Mouse (Mus musculus) urinary bladder, postnatal 14 days (tissue): ENCODE results near the gene Obox5.
"Not testable (repeated sequence)": the region's sequence is repeated elsewhere in the genome, so short reads cannot be mapped to it uniquely, and the experiment has no call there.

Experiments
- DNase-seq: peaks from one replicate; pipeline ENCODE4 v3.0.0; 2021; ENCODE audit warnings: low spot score

The Obox5 gene

DNA sequence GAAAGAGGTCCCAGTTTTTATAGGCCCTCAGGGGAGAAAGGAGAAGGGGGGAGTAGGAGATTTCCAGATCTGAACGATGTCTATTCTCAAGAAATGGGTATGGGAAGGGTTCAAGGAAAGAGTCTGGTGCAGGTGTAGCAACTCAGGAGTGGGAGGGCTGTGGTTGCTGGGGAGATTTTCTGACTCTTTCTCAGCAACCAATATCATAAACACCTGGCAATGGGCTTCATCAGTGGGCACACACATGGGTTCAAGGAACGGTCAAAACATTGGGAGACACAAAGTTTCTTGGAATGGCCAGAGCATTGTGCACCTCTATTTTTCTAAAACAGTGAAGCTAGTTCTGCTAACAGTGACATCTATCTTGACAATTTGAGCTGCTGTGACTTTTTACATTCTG lies at the start of gene Obox5:
Gene Obox5, plus strand, starts transcription at position 301 of the 400 bp plus-strand sequence.
- not testable (repeated sequence) for DNase-seq

DNA sequence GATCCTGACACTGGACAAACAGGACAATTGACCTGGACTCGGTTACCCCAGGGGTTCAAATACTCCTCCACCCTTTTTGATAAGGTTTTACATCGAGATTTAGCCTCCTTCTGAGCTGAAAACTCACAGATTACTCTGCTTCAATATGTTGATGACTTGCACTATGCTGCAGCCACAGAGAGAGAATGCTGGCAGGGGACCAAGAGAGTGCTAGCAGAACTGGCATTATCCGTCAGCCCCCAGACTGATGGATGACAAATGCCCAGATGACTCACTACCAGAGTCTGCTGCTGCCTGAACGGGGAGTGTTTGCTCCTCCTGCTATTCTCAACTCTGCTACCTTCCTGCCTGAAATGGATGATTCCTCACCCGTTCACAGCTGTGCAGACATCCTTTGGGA lies 635 bp upstream of the Obox5 start:
- not testable (repeated sequence) for DNase-seq
